Mouse (Mus musculus) heart, postnatal 14 days (tissue): ENCODE results near the gene Zwilch. TPM values are rescaled to one million over a fixed set of nuclear protein-coding genes. Genes with fewer than 3 reads are reported as not detected.

ENCODE experiments used
- DNase-seq, 2 experiments: peaks; one replicate each; pipeline ENCODE4 v3.0.0; 2021 to 2022
- intact Hi-C: fragments of 180-260 bp; cut with DNase I; formaldehyde crosslinking; loops from one replicate; pipeline ENCODE4 v1.15.1; 2025
- total RNA-seq, 2 experiments: library from RNA; stranded (reverse); gene quantifications; 2 replicates each; pipeline ENCODE4 v1.2.3; 2021

The Zwilch gene
- total RNA-seq, 2 experiments from 2014 or later, result 1.9 to 3.8 TPM

- peak in 1 of 2 experiments; percentile 47 for DNase-seq
- intact Hi-C loops, result no loop called here
Measured at GRCm38 (mm10) chr9:64116876-64117275, 56.0 kb downstream of the Zwilch start, which contains the start of gene Lctl. Gene Lctl (plus strand): TSS chr9:64117147.

- DNase-seq, result no peak
- intact Hi-C loops, result no loop called here
Measured at GRCm38 (mm10) chr9:64115756-64116155, 57.1 kb downstream of the Zwilch start.

GRCm38 (mm10) chr9:64114646-64115045 lies 58.3 kb downstream of the Zwilch start:
- DNase-seq, result peak in 1 of 2 experiments; percentile 31
- intact Hi-C loops, result no loop called here

GRCm38 (mm10) chr9:64110502-64110901 lies 62.4 kb downstream of the Zwilch start:
- no peak for DNase-seq
- intact Hi-C loops, result no loop called here

- DNase-seq, result no peak
- intact Hi-C loops, result no loop called here
Measured at GRCm38 (mm10) chr9:64105301-64105700, 67.6 kb downstream of the Zwilch start.

- intact Hi-C loops, result loop anchor here (1.0 kb wide), 1 partner anchor 182 kb away; no protein-coding TSS in a partner anchor
- DNase-seq, result peak; percentile 78 to 85
Measured at GRCm38 (mm10) chr9:64100442-64100841, 72.5 kb downstream of the Zwilch start.

- intact Hi-C loops, result no loop called here
- DNase-seq, result no peak
Measured at GRCm38 (mm10) chr9:64098282-64098681, 74.6 kb downstream of the Zwilch start.

- intact Hi-C loops, result no loop called here
- peak; percentile 22 to 46 for DNase-seq
Measured at GRCm38 (mm10) chr9:64094083-64094482, 78.8 kb downstream of the Zwilch start.

GRCm38 (mm10) chr9:64089004-64089403 lies 83.9 kb downstream of the Zwilch start:
- DNase-seq, result peak; percentile 53 to 59
- intact Hi-C loops, result no loop called here

GRCm38 (mm10) chr9:64088346-64088745 lies 84.6 kb downstream of the Zwilch start:
- intact Hi-C loops, result no loop called here
- no peak for DNase-seq

- intact Hi-C loops, result loop anchor here (1.0 to 2.0 kb wide), 3 partner anchors 62 to 171 kb away; no protein-coding TSS in a partner anchor
- peak; percentile 73 to 81 for DNase-seq
Measured at GRCm38 (mm10) chr9:64087461-64088235, 85.3 kb downstream of the Zwilch start.

Other genes with a start within 250 kb of the Zwilch start
- 10 to 100 TPM; 13.6 to 15.5 TPM for gene Smad6, start 151.0 kb downstream of the Zwilch start, total RNA-seq
- gene Lctl, start 56.0 kb downstream of the Zwilch start, total RNA-seq, result under 1 TPM; 0.14 to 0.29 TPM
- gene Rpl4, start 271 bp upstream of the Zwilch start, total RNA-seq, result 100 to 1,000 TPM; 461 to 503 TPM
- 10 to 100 TPM; 20.0 to 22.9 TPM for gene Snapc5, start 6.2 kb upstream of the Zwilch start, total RNA-seq
- gene Uchl4, start 62.1 kb upstream of the Zwilch start, total RNA-seq, result 1 to 10 TPM; 1.2 to 1.6 TPM
- 10 to 100 TPM; 50.0 to 52.9 TPM for gene Map2k1, start 80.5 kb upstream of the Zwilch start, total RNA-seq
- gene Tipin, start 108.5 kb upstream of the Zwilch start, total RNA-seq, result 10 to 100 TPM; 11.2 to 12.1 TPM
- 10 to 100 TPM; 22.6 to 25.1 TPM for gene Dis3l, start 168.2 kb upstream of the Zwilch start, total RNA-seq
- gene Megf11, start 212.5 kb upstream of the Zwilch start, total RNA-seq, result 1 to 10 TPM; 3.6 to 4.2 TPM